Mouse (Mus musculus) megakaryocyte, adult 5-6 weeks (primary cell): ENCODE results near the gene Gm8439. TPM values are rescaled to one million over a fixed set of nuclear protein-coding genes. Genes with fewer than 3 reads are reported as not detected.
"Not testable (repeated sequence)": the region's sequence is repeated elsewhere in the genome, so short reads cannot be mapped to it uniquely, and the experiment has no call there.

ENCODE experiments used
- ATAC-seq: 2 replicates; pipeline ENCODE4 v1.8.0; 2016; ENCODE audit warnings: mild to moderate bottlenecking, inconsistent platforms; ENCODE audit not compliant: poor library complexity, severe bottlenecking
- total RNA-seq, 2 experiments: library from RNA; stranded (forward) in 1 of 2; stranded (reverse) in 1 of 2; fragments of 153-499, 151-499 nt in 1 of 2; fragments of 221-1000, 200-1000 nt in 1 of 2; gene quantifications; 2 replicates each; pipeline versions ENCODE4 v1.2.3 to v1.2.4; 2015 to 2017

Gm8439 gene
- total RNA-seq (2015) = 0.58 and 1.5 TPM in 2 replicates
- 1.9 TPM in 1 of 2 replicates, not detected in the other for total RNA-seq (2017)

- peak; percentile 20 for ATAC-seq
Measured at GRCm38 (mm10) chr4:120588445-120588844, at the start of gene Gm8439. TSS of gene Gm8439 (plus strand) at chr4:120588745.

GRCm38 (mm10) chr4:120544896-120545295 lies 43.6 kb upstream of the Gm8439 start:
- no peak for ATAC-seq

- ATAC-seq = no peak
Measured at GRCm38 (mm10) chr4:120556592-120556991, 32.0 kb upstream of the Gm8439 start.

GRCm38 (mm10) chr4:120565726-120566125 lies 22.8 kb upstream of the Gm8439 start:
- no peak for ATAC-seq

GRCm38 (mm10) chr4:120568005-120568404 lies 20.5 kb upstream of the Gm8439 start:
- no peak for ATAC-seq

GRCm38 (mm10) chr4:120569025-120569424 lies 19.5 kb upstream of the Gm8439 start:
- ATAC-seq = no peak

- peak; percentile 91 for ATAC-seq
Measured at GRCm38 (mm10) chr4:120569486-120570437, 18.8 kb upstream of the Gm8439 start, which contains the start of gene Ctps. TSS of gene Ctps (minus strand) at chr4:120570276.

- no peak for ATAC-seq
Measured at GRCm38 (mm10) chr4:120570438-120571069, 18.0 kb upstream of the Gm8439 start.

GRCm38 (mm10) chr4:120571070-120571464 lies 17.5 kb upstream of the Gm8439 start:
- ATAC-seq = no peak

GRCm38 (mm10) chr4:120571691-120572090 lies 16.9 kb upstream of the Gm8439 start:
- ATAC-seq = no peak

- no peak for ATAC-seq
Measured at GRCm38 (mm10) chr4:120580894-120581293, 7.7 kb upstream of the Gm8439 start.

- no peak for ATAC-seq
Measured at GRCm38 (mm10) chr4:120581711-120582110, 6.8 kb upstream of the Gm8439 start.

GRCm38 (mm10) chr4:120586986-120587385 lies 1.6 kb upstream of the Gm8439 start:
- no peak for ATAC-seq

- peak; percentile 56 for ATAC-seq
Measured at GRCm38 (mm10) chr4:120589070-120589469, 525 bp downstream of the Gm8439 start.

- ATAC-seq = peak; percentile 90
Measured at GRCm38 (mm10) chr4:120589815-120590422, 1.4 kb downstream of the Gm8439 start.

- ATAC-seq = no peak
Measured at GRCm38 (mm10) chr4:120590973-120591372, 2.4 kb downstream of the Gm8439 start.

- not testable (repeated sequence) for ATAC-seq
Measured at GRCm38 (mm10) chr4:120596210-120596609, 7.7 kb downstream of the Gm8439 start.

GRCm38 (mm10) chr4:120598922-120599321 lies 10.4 kb downstream of the Gm8439 start:
- no peak for ATAC-seq

- ATAC-seq = no peak
Measured at GRCm38 (mm10) chr4:120601774-120602173, 13.2 kb downstream of the Gm8439 start.

- no peak for ATAC-seq
Measured at GRCm38 (mm10) chr4:120602669-120603068, 14.1 kb downstream of the Gm8439 start.

GRCm38 (mm10) chr4:120606941-120607340 lies 18.4 kb downstream of the Gm8439 start:
- ATAC-seq = no peak
